Mouse (Mus musculus): ENCODE measurements around the gene Chd9.
"Not testable (repeated sequence)": the region's sequence is repeated elsewhere in the genome, so short reads cannot be mapped to it uniquely, and the experiment has no call there.

Chd9 gene

GRCm38 (mm10) chr8:90869071-90869919, 41.1 kb downstream of the Chd9 start:
- in situ Hi-C loops (cut with MboI, MseI), result no loop called here

GRCm38 (mm10) chr8:90869920-90870777, 42.0 kb downstream of the Chd9 start:
- in situ Hi-C loops (cut with MboI, MseI), result loop anchor here (5.0 kb wide), 1 partner anchor 38 kb away; no protein-coding TSS in a partner anchor

GRCm38 (mm10) chr8:90871375-90872080, 43.4 kb downstream of the Chd9 start:
- in situ Hi-C loops (cut with MboI, MseI), result loop anchor here (5.0 kb wide), 1 partner anchor 39 kb away; no protein-coding TSS in a partner anchor

GRCm38 (mm10) chr8:90873051-90873450, 44.9 kb downstream of the Chd9 start:
- in situ Hi-C loops (cut with MboI, MseI), result loop anchor here (5.0 kb wide), 1 partner anchor 41 kb away; no protein-coding TSS in a partner anchor

- in situ Hi-C loops (cut with MboI, MseI), result no loop called here
Observed at GRCm38 (mm10) chr8:90876213-90876721, 48.1 kb downstream of the Chd9 start.

GRCm38 (mm10) chr8:90876722-90877429, 48.7 kb downstream of the Chd9 start:
- in situ Hi-C loops (cut with MboI, MseI), result no loop called here

GRCm38 (mm10) chr8:90877430-90877975, 49.4 kb downstream of the Chd9 start:
- in situ Hi-C loops (cut with MboI, MseI), result no loop called here

GRCm38 (mm10) chr8:90878551-90878950, 50.4 kb downstream of the Chd9 start:
- in situ Hi-C loops (cut with MboI, MseI), result no loop called here

GRCm38 (mm10) chr8:90880041-90880440, 51.9 kb downstream of the Chd9 start:
- in situ Hi-C loops (cut with MboI, MseI), result no loop called here

GRCm38 (mm10) chr8:90881181-90881580, 53.0 kb downstream of the Chd9 start:
- in situ Hi-C loops (cut with MboI, MseI), result no loop called here

- in situ Hi-C loops (cut with MboI, MseI), result no loop called here
Observed at GRCm38 (mm10) chr8:90882088-90882691, 54.0 kb downstream of the Chd9 start.

GRCm38 (mm10) chr8:90885671-90886368, 57.7 kb downstream of the Chd9 start:
- in situ Hi-C loops (cut with MboI, MseI), result no loop called here

GRCm38 (mm10) chr8:90886369-90886712, 58.2 kb downstream of the Chd9 start:
- in situ Hi-C loops (cut with MboI, MseI), result not testable (repeated sequence)

GRCm38 (mm10) chr8:90887328-90887727, 59.2 kb downstream of the Chd9 start:
- in situ Hi-C loops (cut with MboI, MseI), result not testable (repeated sequence)

GRCm38 (mm10) chr8:90891872-90892578, 63.9 kb downstream of the Chd9 start:
- in situ Hi-C loops (cut with MboI, MseI), result no loop called here

GRCm38 (mm10) chr8:90892579-90892919, 64.4 kb downstream of the Chd9 start:
- in situ Hi-C loops (cut with MboI, MseI), result no loop called here

- in situ Hi-C loops (cut with MboI, MseI), result no loop called here
Observed at GRCm38 (mm10) chr8:90894231-90894914, 66.2 kb downstream of the Chd9 start.

GRCm38 (mm10) chr8:90897343-90897742, 69.2 kb downstream of the Chd9 start:
- in situ Hi-C loops (cut with MboI, MseI), result no loop called here
